Mouse (Mus musculus) kidney, postnatal 4 days (tissue): Measurements from ENCODE around the gene Lman2l.

Source experiments
- DNase-seq, 2 experiments: peaks; one replicate each; pipeline ENCODE4 v3.0.0; 2021; ENCODE audit warnings: mixed read lengths in 2 of 2

The Lman2l gene

DNA sequence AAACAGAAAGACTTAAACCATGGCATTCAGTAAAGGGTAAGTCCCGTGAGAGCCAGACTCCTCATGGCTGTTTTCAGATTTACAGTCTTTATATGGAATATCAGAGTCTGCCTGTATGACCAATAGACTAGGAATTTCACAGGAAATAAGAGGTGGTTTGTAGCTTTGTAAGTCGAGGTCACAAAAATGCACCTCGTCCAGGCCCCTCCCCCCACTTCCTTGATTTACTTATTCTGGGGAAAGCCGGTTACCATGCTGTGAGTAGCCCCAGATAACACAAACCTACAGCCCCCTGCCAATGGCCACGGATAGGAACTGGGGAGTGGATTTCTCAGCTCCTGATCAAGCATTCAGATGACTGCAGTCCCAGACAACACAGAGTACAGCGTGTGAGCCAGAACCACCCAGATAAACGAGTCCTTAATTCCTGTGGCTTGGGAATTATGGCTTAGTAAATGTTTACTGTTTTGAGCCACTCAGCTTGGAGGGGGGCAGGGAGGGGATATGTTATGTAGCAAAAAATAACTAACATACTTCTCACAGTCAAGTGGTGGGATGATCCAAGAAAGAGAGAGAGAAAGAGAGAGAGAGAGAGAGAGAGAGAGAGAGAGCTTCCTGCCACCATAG, 12.4 kb upstream of the Lman2l start:
- DNase-seq = no peak

DNA sequence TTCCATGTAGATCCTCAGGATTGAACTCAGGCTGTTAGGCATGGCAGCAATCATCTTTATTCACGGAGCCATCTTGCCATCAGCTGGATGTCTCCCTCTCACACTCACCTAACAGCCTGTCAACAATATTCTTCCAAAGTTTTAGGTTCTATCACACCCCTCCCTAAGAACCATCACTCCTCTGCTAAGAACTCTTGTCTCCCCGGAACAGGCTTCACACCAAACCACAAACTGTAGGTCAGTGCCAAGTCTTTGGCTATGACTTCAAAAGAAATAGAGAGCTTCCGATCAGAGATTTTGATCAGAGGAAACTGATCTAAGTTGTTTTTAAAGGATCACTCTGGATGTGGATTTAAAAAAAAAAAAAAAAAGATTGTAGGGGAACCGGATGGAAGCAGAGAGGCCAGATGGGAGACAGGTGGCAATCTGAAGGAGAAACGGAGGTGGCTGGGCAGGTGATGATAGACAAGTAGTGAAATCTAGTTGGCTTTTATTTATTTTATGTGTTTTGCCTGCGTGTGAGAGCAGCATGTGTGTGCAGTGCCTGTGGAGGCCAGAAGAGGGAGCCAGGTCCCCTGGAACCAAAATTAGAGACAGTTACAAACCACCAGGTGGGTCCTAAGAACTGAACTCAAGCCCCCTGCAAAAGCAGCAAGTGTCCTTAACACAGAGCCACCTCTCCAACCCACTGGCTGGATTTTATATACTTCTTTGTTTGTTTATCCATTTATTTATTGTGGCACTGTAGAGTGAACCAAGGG, 9.2 kb upstream of the Lman2l start:
- DNase-seq = no peak

DNA sequence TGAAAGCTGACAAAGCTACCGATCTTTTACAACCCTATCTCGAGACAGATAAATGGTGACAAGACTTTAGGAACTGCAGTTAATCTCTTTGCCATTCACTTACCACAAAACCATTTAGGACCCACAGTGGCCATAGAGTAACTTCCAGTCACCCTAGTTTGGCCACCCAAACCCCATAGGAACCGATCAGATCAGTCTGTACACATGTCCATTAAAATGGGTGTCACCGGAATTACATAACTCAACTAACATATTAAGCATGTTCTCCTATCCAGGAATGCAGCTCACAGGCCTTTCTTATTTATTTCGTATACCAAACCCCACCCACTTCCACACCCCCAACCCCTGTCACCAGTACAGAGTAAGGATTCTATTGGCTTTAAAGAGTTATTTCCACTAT, 1.8 kb upstream of the Lman2l start:
- DNase-seq = no peak

DNA sequence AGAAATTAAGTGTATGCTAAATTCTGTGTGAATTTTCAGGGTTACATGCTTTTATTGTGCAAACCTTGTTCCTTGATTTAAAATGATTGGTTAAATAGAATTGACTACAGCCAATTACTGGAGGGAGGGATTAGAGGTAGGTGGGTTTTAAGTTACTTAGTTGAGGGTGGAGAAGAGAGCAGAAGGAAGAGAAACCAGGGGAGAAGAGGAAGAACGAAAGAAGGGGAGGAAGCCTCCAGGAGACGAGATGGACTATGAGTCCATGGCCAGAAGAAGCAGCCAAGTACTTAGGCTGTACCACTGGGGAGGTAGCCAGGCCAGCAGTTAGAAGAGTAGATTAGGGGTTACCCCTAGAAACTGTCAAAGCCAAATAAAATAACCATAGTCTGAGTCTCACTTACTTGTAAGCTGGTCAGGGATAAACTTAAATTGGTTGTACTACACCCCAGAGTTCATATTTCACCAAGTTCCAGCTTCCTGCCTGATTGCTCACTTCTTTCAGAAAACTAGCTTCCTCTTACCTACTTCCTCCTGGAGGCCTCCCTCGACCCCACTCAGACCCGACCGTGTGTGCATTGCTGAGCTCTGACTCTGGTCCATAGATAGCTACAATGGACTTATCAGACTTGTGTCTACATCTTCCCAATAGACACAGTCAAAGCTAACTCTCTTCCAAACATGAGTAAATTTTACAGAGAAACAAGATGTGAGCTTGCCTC, 1.2 kb upstream of the Lman2l start:
- DNase-seq = no peak

DNA sequence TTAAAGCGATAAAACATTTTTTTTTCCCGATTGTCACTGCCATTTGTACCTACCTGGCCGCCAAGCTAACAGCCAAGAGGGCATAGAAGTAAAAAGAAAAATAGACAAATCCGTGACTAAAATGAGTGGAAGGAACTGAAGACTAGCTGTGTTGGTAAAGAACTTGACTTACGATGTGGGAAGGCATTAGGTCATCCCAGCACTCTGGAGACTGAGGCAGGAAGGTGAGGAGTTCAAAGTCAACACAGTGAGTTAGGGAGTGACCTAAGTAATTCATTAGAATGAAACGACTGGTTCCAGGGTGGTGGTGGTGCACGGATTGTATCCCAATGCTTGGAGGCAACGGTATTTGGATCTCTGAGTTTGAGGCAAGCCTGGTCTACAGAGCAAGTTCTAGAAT, 437 bp upstream of the Lman2l start:
- no peak for DNase-seq

DNA sequence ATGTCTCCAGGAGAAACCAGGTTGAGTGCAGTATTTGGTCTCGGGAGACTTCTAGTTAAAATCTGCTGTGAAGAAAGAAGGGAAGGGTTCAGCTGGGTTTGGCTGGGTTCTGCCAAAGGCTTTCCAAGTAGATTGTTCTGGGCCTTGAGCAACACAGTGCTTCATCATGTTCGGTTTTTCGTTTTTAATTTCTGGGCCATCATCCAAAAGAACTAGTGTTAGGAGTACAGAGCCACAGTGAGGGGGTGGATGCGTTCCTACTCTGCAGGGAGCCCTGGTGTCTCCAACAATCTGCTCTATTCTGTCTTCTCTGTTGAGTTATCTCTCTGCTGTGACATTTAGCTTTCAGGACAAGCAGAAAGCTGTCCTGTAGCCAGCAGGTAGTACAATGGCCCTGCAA, 4.0 kb downstream of the Lman2l start:
- DNase-seq = no peak

DNA sequence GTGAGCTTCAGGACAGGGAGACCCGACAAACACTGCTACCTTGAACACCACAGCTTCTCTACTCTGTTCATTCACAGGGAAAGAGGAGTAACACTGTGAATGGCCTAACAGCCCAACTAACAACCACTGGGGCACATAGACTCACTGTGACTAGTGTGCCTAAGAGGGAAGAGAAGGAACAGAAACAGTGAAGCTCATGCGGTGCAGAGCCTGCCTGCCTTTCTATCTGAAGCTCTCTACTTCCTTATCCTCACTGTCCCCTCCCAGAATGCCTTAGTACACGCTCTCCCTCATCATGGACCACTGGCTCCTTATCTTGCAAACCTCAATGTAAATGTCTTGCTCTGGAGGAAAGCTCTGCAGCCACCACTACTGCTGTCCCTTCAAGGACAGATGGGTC, 7.8 kb downstream of the Lman2l start:
- DNase-seq = no peak

DNA sequence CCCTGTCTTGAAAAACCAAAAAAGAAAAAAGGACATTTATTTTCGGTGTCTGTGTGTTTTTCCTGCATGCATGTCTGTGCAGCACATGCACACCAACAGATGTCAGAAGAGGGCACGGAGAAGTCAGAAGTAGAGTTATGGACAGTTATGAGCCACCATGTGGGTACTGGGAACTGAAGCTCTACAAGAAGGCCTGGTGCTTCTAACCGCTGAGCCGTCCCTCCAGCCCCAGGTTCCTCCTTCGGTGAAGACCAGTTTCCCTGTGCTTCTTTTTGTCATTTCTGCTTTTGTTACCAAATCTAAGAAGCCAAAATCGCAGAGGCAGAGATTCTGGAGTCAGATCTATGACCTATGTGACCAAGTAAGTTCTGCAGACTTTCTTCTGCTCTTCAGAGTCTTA, 8.6 kb downstream of the Lman2l start:
- no peak for DNase-seq

DNA sequence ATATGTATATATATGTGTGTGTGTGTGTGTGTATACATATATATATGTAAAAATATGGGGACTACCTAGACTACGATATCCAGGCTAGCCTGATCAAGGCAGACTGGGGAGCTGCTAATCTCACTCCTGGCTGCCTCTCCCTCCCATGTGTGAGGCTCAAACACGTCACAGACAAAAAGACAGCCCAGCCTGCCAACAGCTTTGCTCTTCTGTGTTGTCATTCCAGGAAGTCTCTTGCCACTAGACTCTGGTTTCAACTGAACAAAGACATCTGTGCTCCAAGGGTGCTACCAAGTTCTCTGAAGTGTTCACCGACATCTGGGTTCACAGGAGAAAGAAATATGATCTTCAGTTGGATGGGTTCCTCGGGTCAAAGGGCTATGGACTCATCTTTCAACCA, 10.0 kb downstream of the Lman2l start:
- no peak for DNase-seq

DNA sequence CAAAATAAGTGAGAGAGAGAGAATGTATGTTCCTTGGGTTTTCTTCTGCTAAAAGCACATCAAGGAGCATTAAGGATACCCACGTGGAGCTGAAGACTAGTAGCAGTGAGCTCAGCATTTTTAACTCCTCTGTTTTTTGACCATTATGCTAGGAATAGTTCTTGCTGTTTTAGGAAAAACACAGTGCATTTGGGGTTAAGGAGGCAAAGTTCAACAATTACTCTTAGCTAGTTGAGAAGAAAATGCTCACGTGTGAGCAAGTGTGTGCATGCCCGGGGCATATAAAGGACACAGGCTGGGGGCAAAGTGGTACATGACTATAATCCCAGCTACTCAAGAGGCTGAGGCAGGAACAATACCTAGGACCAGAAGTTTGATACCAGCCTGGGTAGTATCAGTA, 11.5 kb downstream of the Lman2l start:
- no peak for DNase-seq

DNA sequence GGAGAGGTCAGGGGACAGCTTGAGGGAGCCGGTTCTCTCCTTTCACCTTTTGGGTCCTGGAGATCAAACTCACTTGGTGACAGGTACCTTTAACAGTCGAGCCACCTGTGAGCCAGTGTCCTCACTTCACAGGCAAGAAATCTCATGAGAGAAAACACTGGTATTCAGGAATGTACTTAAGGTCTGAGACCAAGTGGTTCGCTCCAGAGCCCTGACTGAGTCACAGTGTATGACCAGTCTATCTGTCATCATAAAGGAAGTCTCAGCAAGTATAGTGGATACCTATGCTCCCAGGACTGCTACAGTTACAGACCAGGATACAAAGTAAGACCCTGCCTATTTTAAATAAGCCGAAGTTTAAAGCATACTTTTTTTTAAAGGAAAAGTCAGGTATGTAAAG, 12.1 kb downstream of the Lman2l start:
- DNase-seq = no peak

DNA sequence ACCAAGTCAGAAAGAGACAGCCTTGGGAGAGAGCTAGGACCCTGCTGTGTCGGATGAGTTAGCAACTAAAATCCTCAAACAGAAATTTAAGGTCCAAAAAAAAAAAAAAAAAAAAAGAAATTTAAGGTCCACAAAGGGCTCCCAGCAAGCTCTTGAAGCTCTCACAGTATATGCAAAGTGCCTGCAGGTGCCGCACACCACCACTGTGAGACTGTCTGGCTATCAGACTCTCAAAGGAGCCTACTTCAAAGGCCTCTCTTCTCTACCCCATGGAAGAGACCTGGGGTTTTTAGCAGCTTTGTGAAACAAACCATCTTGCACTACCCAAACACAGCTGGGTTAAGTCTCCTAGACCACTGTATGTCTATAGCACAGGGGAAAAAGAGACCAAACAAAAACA, 15.6 kb downstream of the Lman2l start:
- no peak for DNase-seq

DNA sequence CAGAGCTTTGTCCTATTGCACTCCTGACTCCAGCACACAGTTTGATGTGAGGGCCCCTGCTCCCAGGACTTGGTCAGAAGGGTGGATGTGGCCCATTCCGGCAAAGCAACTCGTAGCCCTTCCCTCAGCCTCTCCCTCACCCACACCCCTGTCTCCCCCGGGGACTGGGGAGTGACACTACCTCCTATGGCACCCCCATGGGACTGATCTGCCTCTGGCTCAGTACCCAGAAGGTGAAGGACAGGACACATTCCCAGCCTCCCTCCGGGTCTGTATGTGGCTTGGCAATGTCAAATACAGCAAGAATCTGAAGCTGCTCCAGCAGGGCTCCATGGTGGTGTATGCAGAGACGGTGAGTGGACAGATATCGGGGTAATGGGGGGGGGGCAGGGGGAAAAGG, 40.5 kb downstream of the Lman2l start:
- DNase-seq = no peak

DNA sequence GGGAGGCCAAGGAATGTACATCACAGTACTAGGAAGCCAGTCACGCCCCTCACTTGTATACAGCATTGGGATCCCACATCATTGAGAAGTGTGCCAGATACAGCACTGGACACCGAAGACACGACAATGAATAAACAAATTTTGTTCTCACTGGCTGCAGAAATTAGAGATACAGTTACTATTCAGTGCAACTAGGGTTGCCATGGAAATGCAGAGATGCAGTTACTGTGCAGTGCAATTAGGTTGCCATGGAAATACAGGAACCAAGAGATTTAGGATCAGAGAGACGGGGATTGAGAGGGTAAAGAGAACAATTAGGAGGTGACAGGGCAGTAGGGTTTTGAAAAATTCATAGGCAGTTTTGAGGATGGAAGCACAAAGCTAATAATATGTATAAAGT, 43.6 kb downstream of the Lman2l start:
- DNase-seq = no peak

DNA sequence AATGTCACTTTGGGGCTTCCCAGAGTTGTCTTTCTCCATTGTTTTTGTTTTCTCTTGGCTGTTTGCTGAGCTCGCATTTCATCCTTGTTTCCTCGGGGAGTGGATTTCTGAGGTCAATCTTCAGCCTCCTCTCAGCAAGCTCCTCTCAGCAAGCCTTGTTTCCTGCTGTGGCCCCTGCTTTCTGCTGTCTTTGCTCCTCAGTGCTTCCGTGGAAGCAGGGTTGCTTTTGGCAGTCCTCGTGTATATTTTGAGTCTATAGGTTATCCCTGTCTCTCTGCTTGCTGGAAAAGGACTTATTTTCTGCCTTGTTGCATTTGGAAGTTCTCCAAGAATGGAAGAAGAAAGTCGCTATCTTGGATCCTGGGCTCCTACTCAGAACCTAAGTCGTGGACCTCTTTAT, 48.0 kb downstream of the Lman2l start:
- no peak for DNase-seq

DNA sequence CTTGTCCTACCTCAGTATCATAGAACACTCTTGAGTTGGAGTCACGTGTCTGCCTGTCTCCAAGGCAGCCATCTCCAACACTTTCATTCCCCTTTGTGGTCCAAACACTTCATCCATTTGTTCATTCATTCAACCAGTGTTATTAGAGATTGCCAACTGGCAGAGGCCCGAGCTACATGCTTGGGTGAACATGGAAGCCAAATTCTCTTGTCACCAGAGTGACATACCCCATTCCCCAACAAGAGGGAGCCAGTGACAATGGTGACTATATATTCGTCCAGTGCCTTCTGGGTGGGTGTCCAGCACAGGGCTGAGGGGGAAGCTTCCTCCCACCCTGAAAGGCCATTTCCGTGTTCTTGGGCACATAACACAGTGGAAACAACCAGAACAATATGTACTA, 65.5 kb downstream of the Lman2l start:
- DNase-seq = no peak

DNA sequence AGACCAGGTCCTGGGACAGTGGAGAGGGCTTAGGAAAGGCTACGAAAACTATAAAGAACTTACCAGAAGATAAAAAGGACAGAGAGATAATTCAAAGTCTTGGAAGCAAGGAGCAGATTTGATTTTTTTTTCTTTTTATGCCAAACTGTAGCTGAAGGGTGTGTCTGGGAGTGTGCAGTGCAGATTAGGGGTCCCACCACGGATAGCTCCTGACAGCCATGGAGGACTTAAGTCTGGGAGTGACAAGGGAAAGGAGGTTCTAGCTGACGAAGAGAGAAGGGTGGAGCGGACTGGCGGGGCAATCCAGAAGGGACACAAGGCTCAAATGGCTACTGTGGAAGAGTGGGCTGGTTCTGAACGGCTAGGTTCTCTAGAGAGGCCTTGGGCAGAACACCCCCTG, 66.2 kb downstream of the Lman2l start:
- DNase-seq = no peak

DNA sequence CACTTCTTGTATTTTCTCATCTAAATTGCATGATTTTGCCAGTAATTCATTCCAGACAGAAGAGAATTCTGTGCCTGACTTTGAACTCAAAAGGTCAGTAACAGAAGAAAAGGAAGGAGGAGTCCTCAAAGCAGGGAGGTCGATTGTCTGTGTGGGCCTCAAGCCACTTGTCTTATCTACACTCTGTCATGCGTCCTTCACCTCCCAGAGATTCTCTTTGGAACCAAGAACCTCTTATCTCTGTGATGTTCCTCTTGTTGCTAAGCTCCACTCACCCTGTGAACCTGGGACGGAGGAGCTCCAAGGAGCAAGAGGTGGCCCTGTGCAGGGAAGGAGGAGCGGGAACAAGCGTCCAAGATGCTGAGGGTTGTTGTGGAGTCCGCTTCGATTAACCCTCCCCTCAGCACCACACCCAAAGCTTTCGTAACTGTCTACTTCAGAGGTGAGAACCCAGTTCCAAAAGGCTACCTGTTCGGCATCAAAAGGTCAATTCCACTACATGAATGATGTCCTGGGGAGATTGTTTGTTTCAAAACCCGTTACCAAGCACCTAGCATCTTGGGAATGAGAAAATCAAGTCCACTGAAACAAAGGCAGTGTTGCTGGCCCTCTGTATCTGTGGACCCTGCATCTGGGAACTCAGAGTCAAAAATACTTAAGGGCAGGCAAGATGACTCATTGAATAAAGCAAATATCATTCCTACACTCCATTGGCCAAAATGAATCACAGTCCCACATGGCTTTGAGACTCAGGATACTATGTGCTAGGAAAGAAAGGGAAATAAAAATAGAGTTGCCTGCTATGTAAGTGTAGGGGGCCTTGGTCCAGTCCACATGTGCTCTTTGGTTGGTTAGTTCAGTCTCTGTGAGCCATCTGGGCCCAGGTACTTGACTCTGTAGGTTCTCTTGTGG, 72.9 kb downstream of the Lman2l start, which contains the start of gene Fer1l5:
Fer1l5 (plus strand) TSS at position 358 of the 912 bp plus-strand sequence.
- no peak for DNase-seq

DNA sequence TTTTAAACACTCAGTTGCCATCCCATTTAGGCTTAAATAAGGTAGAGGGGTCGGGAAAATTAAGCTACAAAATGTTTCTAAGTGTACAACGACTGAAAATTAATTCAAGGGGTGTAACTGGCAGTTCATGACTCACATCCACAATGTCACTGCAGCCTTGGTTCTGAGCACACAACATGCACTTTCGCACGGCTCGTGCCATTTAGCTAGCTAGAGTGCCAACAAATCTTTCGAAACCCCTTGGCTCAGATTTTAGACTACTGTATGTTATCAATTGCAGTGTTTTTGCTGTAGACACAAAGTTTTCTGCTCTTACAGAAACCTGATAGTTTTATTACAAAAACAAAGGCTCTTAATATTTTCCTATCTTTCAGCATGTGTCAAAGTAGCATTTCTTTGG, 74.2 kb downstream of the Lman2l start:
- no peak for DNase-seq
